Mouse (Mus musculus) cortical plate, adult 2 months (tissue): ENCODE measurements at regions not wholly inside any gene's neighbourhood (a gene's known extent, or its start where the extent isn't known, plus 50 kb on each side); places are given as distances from the start of the nearest gene placed in this dataset.

Experiments used
- CTCF ChIP-seq: fragments of 200-500 bp; IDR thresholded peaks from 2 replicates; pipeline ENCODE4 v1.5.1; 2011; ENCODE audit warnings: mild to moderate bottlenecking, control low read depth, low read length; ENCODE audit not compliant: insufficient read depth; ENCODE audit errors: extremely low read depth
- POLR2A ChIP-seq: fragments of 200-500 bp; IDR thresholded peaks from 2 replicates; pipeline ENCODE4 v1.6.1; 2011; ENCODE audit warnings: mild to moderate bottlenecking, low read length, control low read depth; ENCODE audit not compliant: insufficient read depth; ENCODE audit errors: extremely low read depth

- TF ChIP-seq CTCF: no peak
- no peak for TF ChIP-seq POLR2A
Observed at GRCm38 (mm10) chr4:7112159-7112558, 1126.7 kb downstream of the Car8 start.
